Comparison of ENCODE assay signal across 9 mouse cellular contexts in genomic region chr1:89606612-89607011, GRCm38 (mm10).
DNase-seq lines count a peak whose midpoint lies in the region; ATAC-seq and TF ChIP-seq lines count a peak whose summit lies in the region.
"Had no signal": no experiment of that assay in that cellular context is flagged by ENCODE, and none has a peak within 500 bp of the region (broad histone marks: within the 10 kb centered on the region; RNA-seq: fewer than 3 reads in every experiment).

No protein-coding gene starts in this region.

- peak; percentile 68 for DNase-seq in ovary, postnatal 36 days (ENCODE audit: low spot score)
- DNase-seq in ovary, postnatal 10 days (ENCODE audit: low spot score), result no peak
- peak; percentile 77 for DNase-seq in forebrain, embryonic 11.5 days (ENCODE audit: low spot score)
- DNase-seq in induced T-regulatory cell, adult 2 months (ENCODE audit: low read depth), result peak; percentile 18
- DNase-seq in left cerebral cortex, postnatal 4 days, result peak; percentile 72

- H3K27ac ChIP-seq in bone marrow macrophage, adult 2 months (ENCODE audit: insufficient read depth, low read depth, low read length), result no peak overlapping the region
- H3K27ac ChIP-seq in forebrain, embryonic 11.5 days (ENCODE audit: low read depth, low read length), result no peak overlapping the region
- peak overlapping the region; percentile 39; the same call in 1 of the 2 replicates for H3K27ac ChIP-seq in neural tube, embryonic 14.5 days (ENCODE audit: low read depth, low read length)
- H3K27ac ChIP-seq: embryonic facial prominence, embryonic 13.5 days had no signal

- no peaks in the 10 kb centered on the region for H3K36me3 ChIP-seq in forebrain, embryonic 11.5 days (ENCODE audit: control insufficient read depth, insufficient read depth, low read length)
- peaks cover 31% of the 10 kb centered on the region for H3K36me3 ChIP-seq in neural tube, embryonic 14.5 days (ENCODE audit: control insufficient read depth, insufficient read depth, low read length)

- intact Hi-C loops in left cerebral cortex, postnatal 4 days (cut with DNase I), result no loop called here

- TF ChIP-seq CTCF in bone marrow macrophage, adult 2 months (IDR thresholded peaks at IDR 0.05; ENCODE audit: low read depth, low read length), result peak; percentile 85

- 43% methylated on average over 5 of the region's 5 CpGs for WGBS in forebrain, embryonic 11.5 days
- WGBS in neural tube, embryonic 14.5 days, result 32% methylated on average over 5 of the region's 5 CpGs

- H3K4me2 ChIP-seq in forebrain, embryonic 11.5 days (ENCODE audit: low read depth, low read length, severe bottlenecking), result no peak overlapping the region
- H3K4me2 ChIP-seq in neural tube, embryonic 14.5 days (ENCODE audit: low read depth, low read length), result no peak overlapping the region
- H3K4me2 ChIP-seq: embryonic facial prominence, embryonic 13.5 days had no signal

- no peaks in the 10 kb centered on the region for H3K27me3 ChIP-seq in forebrain, embryonic 11.5 days (ENCODE audit: control insufficient read depth, insufficient read depth, low read length)
- no peaks in the 10 kb centered on the region for H3K27me3 ChIP-seq in neural tube, embryonic 14.5 days (ENCODE audit: control insufficient read depth, insufficient read depth, low read length)
- H3K27me3 ChIP-seq: embryonic facial prominence, embryonic 13.5 days had no signal

- no peak overlapping the region for H3K9ac ChIP-seq in forebrain, embryonic 11.5 days (ENCODE audit: low read length)
- H3K9ac ChIP-seq in neural tube, embryonic 14.5 days (replicated peaks; ENCODE audit: low read depth, low read length), result no peak overlapping the region
- H3K9ac ChIP-seq: embryonic facial prominence, embryonic 13.5 days had no signal

- H3K9me3 ChIP-seq in forebrain, embryonic 11.5 days (ENCODE audit: control insufficient read depth, low read length), result no peaks in the 10 kb centered on the region
- H3K9me3 ChIP-seq in neural tube, embryonic 14.5 days (ENCODE audit: control insufficient read depth, low read length), result no peaks in the 10 kb centered on the region
- H3K9me3 ChIP-seq: embryonic facial prominence, embryonic 13.5 days had no signal

- no peak overlapping the region for H3K4me3 ChIP-seq in bone marrow macrophage, adult 2 months (ENCODE audit: insufficient read depth, low read length)
- no peak overlapping the region for H3K4me3 ChIP-seq in forebrain, embryonic 11.5 days (ENCODE audit: low read depth, low read length)
- no peak overlapping the region for H3K4me3 ChIP-seq in neural tube, embryonic 14.5 days (ENCODE audit: low read depth, low read length)
- H3K4me3 ChIP-seq: embryonic facial prominence, embryonic 13.5 days had no signal

- no peak for ATAC-seq in forebrain, embryonic 11.5 days (replicated peaks; ENCODE audit: low FRiP score)
- ATAC-seq in neural tube, embryonic 14.5 days (ENCODE audit: low read depth), result peak; percentile 62; the same call in 1 of the 2 replicates
- ATAC-seq in activated CD4-positive, CD25-positive, alpha-beta regulatory T cell, adult 4 months, result no peak

- peaks cover 19% of the 10 kb centered on the region for H3K4me1 ChIP-seq in bone marrow macrophage, adult 2 months (ENCODE audit: control insufficient read depth, insufficient read depth, low read length)
- no peaks in the 10 kb centered on the region; the same call in 1 of the 2 replicates for H3K4me1 ChIP-seq in forebrain, embryonic 11.5 days (replicated peaks; ENCODE audit: control insufficient read depth, insufficient read depth, low read length)
- H3K4me1 ChIP-seq in neural tube, embryonic 14.5 days (ENCODE audit: control insufficient read depth, insufficient read depth, low read length), result peaks cover 13% of the 10 kb centered on the region; the same call in 1 of the 2 replicates

- TF ChIP-seq POLR2A in bone marrow macrophage, adult 2 months (IDR thresholded peaks at IDR 0.05; ENCODE audit: borderline replicate concordance, low read depth, low read length), result no peak
